Mouse (Mus musculus) v-Abl transformed pro-B cells (cell line): ENCODE data around the gene Efhc1.

Experiments used
- in situ Hi-C, 2 experiments: fragments of 400-800 bp; cut with MboI; formaldehyde crosslinking; loops; one replicate each; pipeline ENCODE4 v1.15.1; 2025; ENCODE audit not compliant: unreplicated experiment in 2 of 2

The Efhc1 gene

GRCm38 (mm10) chr1:21002246-21003142 is 51.1 kb downstream of the Efhc1 start:
- in situ Hi-C loops = no loop called here

DNA sequence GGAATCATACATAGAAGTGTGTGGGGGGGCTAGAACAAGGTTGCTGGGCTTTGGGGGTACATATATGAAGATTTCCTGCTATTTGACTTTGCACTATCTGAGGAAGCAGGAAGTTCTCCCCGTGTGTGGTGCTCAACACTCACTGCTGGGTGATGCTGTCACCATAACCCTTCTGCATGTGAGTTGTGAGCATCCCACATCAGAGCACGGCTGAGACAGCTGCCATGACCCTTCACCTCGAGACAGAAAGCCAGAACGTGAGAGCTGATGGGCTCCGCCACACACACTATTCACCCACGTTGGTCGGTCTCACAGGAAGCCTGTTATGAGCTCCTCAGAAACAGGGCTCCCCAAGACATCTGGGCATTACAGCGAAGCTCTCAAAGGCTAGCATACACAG is 53.2 kb downstream of the Efhc1 start:
- in situ Hi-C loops = no loop called here

- in situ Hi-C loops = no loop called here
These were observed 55.3 kb downstream of the Efhc1 start for GRCm38 (mm10) chr1:21006775-21007174.

DNA sequence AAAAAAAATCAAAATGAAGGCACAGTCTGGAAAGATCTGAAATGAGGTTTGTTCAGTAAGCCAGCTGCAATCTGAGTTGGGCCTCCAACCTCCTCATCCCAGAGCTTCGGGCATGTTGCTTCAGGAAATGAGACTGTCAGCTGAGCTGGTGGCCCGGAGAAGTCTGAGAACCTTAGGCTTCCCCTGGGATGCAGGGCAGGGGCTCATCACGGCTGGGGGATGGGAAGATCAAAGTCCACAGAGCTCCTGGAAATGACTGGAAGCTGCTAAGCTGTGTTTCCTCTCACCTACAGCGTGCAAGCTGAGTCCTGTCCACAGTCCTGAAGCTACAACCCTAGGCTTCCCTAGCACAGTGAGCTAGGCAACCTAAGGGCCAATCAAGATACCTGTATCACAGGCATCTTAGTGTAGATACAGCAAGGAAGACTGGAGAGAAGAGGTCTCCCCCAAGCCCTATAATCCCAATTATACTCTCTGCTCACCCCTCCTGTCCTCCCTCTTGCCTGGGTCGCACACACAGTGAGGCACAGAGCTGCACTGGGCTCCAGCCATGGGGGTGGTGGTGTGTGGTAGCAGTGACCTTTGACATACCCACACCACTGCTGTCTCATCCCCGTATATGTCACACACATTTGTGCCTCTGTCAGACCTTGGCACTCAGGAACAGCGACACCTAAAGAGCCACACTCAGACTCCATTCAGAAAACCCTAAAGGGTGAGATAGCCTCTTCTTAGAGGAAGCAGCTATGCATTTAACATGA is 56.7 kb downstream of the Efhc1 start:
- in situ Hi-C loops = no loop called here

DNA sequence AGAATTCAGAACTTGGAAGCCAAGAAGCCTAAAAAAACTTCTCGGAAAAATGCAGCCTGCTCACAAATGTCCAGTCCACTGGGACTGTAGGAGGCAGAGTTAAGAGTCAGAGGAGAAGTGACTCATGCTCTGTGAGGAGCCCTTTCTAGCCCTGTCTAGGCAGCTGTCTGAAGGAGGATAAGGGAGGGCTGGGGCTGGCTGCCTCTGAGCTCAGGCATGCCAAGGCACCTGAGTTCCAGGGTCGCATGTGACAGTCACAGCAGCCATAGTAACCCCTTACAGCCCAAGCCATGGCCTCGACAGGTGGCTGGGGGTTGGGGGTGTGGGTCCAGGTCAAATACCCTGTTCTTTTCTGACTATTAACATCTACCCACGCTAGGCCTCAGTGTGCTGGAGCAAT is 57.5 kb downstream of the Efhc1 start:
- in situ Hi-C loops = no loop called here

DNA sequence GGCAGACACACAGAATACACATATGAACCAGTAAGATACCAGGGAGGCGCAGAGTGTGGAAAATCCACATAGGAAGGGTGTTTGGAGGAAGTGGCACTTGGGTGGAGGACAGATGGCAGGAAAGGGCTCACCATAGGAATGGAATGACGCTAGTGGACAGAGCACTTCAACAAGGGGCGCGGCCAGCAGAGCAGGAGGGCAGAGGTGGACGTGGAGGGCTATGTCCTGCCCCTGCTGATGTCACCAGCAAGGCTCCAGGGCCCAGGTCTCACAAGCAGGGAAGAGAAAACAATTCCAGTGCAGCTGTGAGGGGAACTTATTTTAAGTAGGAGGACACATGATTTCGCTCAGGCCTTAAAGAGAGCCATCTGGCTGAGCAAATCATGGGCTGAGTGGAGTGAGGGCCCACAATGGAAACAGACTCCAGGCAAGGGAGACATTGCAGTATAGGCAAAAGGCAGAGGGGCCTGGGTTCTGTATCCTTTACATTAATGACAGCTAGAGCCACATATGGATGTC is 58.9 kb downstream of the Efhc1 start:
- in situ Hi-C loops = no loop called here

DNA sequence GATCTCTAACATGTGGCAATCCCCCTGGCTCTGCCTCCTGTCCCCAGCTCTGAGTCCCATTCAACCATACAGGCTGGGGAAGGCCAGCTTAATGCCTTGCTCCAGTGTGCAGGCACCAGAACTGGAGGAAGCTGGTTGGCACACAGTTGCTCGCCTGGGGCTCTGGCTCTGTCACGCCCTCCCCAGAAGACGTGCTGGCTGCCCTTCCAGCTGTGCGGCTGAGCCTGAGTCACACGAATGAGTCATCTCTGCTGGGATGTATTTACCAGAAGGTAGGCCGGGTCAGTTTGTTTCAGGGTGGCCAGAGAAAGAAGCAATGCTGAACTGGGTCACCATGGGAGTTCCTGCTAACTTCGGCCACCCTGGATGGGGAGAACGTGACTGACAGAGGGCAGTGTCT is 63.0 kb downstream of the Efhc1 start:
- in situ Hi-C loops = no loop called here

DNA sequence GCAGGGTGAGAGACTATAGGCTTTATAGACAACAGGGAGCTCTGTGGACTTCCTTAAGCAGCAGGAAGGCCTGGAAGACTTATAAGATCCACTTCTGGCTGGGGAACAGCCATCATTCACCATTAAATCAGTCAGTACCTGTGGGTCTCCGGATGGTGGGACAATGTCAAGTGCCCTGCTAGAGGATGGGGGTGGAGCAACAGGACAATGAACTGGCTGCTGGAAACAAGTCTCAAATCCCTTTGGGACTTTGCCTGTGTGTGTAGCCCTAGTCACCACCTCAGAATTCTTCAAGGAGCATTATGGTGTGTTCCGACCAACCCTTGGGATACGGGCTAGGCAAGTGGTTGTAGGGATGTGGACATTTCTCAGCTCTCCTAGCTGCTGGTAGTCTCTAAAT is 71.7 kb downstream of the Efhc1 start:
- in situ Hi-C loops = no loop called here

DNA sequence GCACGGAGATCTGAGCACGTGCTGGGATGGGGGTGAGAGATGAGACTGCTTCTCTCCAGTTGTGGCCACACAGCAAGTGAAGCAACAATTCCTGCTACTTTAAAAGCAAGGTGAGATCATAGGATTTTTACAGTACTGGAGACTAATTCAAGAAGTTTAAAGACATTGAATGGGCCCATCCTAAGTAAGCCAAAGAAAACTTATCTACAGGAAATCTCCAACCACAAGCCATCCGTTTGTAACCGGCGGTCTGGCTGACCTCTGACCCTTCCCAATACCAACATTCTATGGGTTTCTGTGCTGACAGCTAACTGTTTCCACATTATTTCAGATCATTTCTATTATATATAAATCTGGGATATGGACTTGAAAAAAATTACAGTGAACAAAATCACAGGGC is 73.8 kb downstream of the Efhc1 start:
- in situ Hi-C loops = no loop called here

DNA sequence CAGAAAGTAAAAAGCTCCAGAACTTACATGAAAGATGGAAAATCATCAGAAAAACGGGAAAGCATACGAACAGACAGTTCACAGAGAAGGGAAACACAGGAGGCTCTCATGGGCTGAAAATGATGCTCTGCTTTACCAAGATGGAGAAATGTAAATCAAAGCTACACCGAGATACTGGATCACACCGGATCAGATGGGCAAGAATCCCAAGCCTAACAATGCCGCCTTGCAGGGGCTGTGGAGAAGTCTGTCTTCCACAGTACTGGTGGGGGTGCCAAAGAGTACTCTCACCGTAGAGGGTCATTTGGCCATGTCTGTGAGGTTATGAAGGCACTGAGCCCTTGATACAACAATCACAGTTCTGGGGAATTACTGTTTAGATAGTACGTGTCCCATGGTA is 75.1 kb downstream of the Efhc1 start:
- in situ Hi-C loops = no loop called here

- in situ Hi-C loops = no loop called here
These were observed 77.6 kb downstream of the Efhc1 start for GRCm38 (mm10) chr1:21029000-21029399.

GRCm38 (mm10) chr1:21031650-21032049 is 80.2 kb downstream of the Efhc1 start:
- in situ Hi-C loops = no loop called here

DNA sequence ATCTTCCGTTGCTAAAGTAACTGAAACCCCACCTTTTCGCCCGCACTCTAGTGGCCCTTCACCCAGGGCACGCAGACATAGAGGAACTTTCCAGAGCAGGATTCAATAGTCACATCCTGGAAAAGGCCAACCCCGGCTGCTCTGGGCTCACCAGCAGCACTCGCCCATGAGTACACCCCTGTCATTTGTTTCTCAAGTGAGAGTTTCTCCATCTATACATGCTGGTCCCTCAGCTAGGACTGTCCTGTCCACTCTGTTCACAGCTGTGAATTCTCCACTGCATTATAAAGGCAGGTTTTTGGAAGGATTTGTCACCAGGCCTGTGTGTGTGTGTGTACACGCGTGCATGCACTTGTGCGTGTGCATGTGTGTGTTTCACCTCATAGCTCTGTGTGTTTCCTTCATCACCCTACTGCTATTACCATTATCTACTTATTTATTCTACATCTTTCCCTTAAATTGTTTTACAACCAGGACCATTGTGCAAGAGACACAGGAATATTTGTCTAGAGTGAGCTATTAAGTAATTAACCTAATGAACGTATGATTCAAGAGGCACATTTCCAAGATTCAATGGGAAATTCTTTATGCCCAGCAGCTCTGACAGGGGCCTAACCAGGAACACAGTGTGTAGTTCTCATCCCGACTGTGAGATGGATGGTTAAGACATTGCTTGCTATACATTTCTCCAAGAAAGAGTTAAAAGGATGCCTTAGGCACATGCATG is 81.8 kb downstream of the Efhc1 start:
- in situ Hi-C loops = no loop called here

- in situ Hi-C loops = no loop called here
These were observed 82.3 kb downstream of the Efhc1 start for GRCm38 (mm10) chr1:21033792-21034119.

DNA sequence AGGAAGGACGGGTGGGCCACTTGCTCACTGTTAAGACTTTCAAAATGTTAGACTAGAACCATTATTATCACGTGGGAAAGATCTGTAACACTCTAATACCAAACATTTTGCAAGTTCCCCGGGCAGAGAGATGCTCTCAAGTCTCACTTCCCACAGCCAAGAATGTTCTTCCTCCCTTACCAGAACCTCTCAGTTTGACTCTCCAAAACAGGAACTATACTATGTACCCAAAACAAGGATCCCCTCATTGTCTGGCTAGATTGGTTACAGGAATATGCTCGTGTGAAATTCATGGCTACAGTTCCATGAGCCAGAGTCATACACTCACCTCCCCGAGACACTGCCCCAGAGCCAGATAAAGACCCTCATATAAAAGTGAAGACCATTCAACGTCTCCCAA is 84.5 kb downstream of the Efhc1 start:
- in situ Hi-C loops = no loop called here

- in situ Hi-C loops = no loop called here
These were observed 86.6 kb downstream of the Efhc1 start for GRCm38 (mm10) chr1:21037881-21038601.

DNA sequence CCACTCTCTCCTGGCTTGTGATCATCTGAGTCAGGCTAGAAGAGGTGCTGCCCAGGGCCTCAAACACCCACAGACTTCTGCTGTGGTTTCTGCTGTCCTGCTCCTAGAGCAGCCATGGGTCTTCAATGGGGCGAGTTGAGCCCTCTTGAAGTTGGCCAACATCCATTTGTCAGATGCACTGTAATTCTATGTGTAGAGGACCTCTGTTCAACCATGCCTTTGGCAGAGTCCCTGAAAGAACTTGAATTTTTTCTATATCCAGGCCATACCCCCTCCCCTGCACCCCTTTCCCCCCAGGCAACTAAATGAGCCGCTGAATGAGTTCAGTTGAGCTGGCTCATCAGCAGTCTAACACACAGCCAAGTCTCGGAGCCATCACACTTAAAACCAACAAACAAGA is 88.1 kb downstream of the Efhc1 start:
- in situ Hi-C loops = no loop called here

GRCm38 (mm10) chr1:21040173-21040572 is 88.7 kb downstream of the Efhc1 start:
- in situ Hi-C loops = no loop called here
